ENCODE assay signal across 8 mouse cellular contexts in genomic region chr2:69861485-69862091, GRCm38 (mm10). TPM values are rescaled to one million over a fixed set of nuclear protein-coding genes. Genes with fewer than 3 reads are reported as not detected.
DNase-seq lines count a peak whose midpoint lies in the region; ATAC-seq and TF ChIP-seq lines count a peak whose summit lies in the region.

TSS of gene Ssb (plus strand) at chr2:69861562.

- peaks cover 6% of the 10 kb centered on the region for H3K36me3 ChIP-seq in heart, embryonic 11.5 days (ENCODE audit: control insufficient read depth, insufficient read depth, low read length)
- peaks cover 8% of the 10 kb centered on the region; the same call in 1 of the 2 replicates for H3K36me3 ChIP-seq in kidney, embryonic 16.5 days (ENCODE audit: insufficient read depth, low read length)
- H3K36me3 ChIP-seq in liver, adult 2 months (ENCODE audit: control insufficient read depth, insufficient read depth, low read length) = peaks cover 9% of the 10 kb centered on the region
- peaks cover 15% of the 10 kb centered on the region for H3K36me3 ChIP-seq in myocyte (ENCODE audit: control insufficient read depth, insufficient read depth)
- H3K36me3 ChIP-seq in splenic B cell, adult 2 months (ENCODE audit: control insufficient read depth, insufficient read depth, low read length, poor library complexity, severe bottlenecking) = 0 out of 2 replicates have a peak, but pooled peaks cover 2% of the 10 kb centered on the region

- peak within 1 kb of the TSS; percentile 49 for H3ac ChIP-seq in myocyte (ENCODE audit: control insufficient read depth, insufficient read length)

- TF ChIP-seq POLR2A in bone marrow macrophage, adult 2 months (IDR thresholded peaks at IDR 0.05; ENCODE audit: borderline replicate concordance, low read depth, low read length) = no peak
- peak; percentile 90 for TF ChIP-seq POLR2A in embryonic fibroblast, embryonic 13.5 days (IDR thresholded peaks at IDR 0.05; ENCODE audit: low read depth, low read length)
- TF ChIP-seq POLR2A in liver, adult 2 months (IDR thresholded peaks at IDR 0.05; ENCODE audit: extremely low read depth, insufficient read depth, low read length) = peak; percentile 55; the same call in 1 of the 2 replicates
- peak; percentile 74 for TF ChIP-seq POLR2A in myocyte (IDR thresholded peaks at IDR 0.05; ENCODE audit: insufficient read length, low read depth)

- H3K9me3 ChIP-seq in heart, embryonic 11.5 days (replicated peaks; ENCODE audit: control insufficient read depth, low read length) = no peaks in the 10 kb centered on the region
- H3K9me3 ChIP-seq in kidney, embryonic 16.5 days (ENCODE audit: low read length) = no peaks in the 10 kb centered on the region

- WGBS in heart, embryonic 11.5 days (ENCODE audit: insufficient replicate concordance) = under 1% methylated on average over 64 of the region's 66 CpGs
- WGBS in kidney, embryonic 16.5 days = under 1% methylated on average over 62 of the region's 66 CpGs
- under 1% methylated on average over 66 of the region's 66 CpGs for WGBS in liver, adult 2 months

- H3K4me2 ChIP-seq in heart, embryonic 11.5 days = peak within 1 kb of the TSS; percentile 75
- H3K4me2 ChIP-seq in kidney, embryonic 16.5 days (replicated peaks; ENCODE audit: low read depth, low read length) = peak within 1 kb of the TSS; percentile 67
- H3K4me2 ChIP-seq in myocyte (ENCODE audit: low read depth) = peak within 1 kb of the TSS; percentile 95

- H3K4me1 ChIP-seq in bone marrow macrophage, adult 2 months (ENCODE audit: control insufficient read depth, insufficient read depth, low read length) = peaks cover 7% of the 10 kb centered on the region; the same call in 1 of the 2 replicates
- H3K4me1 ChIP-seq in embryonic fibroblast, embryonic 13.5 days (ENCODE audit: control insufficient read depth, insufficient read depth, low read length) = no peaks in the 10 kb centered on the region
- peaks cover 2% of the 10 kb centered on the region; the same call in 1 of the 2 replicates for H3K4me1 ChIP-seq in heart, embryonic 11.5 days (ENCODE audit: control insufficient read depth, insufficient read depth, low read length)
- peaks cover 12% of the 10 kb centered on the region; the same call in 1 of the 2 replicates for H3K4me1 ChIP-seq in kidney, embryonic 16.5 days (ENCODE audit: insufficient read depth, low read length)
- H3K4me1 ChIP-seq in liver, adult 2 months (ENCODE audit: control insufficient read depth, insufficient read depth, low read length) = peaks cover 10% of the 10 kb centered on the region; the same call in 1 of the 2 replicates

- peak; percentile 93 for ATAC-seq in heart, embryonic 11.5 days (replicated peaks; ENCODE audit: insufficient number of reproducible peaks, low FRiP score, low TSS enrichment)
- ATAC-seq in kidney, embryonic 16.5 days (ENCODE audit: low FRiP score, low TSS enrichment) = peak; percentile 97

- H3K9ac ChIP-seq in heart, embryonic 11.5 days (ENCODE audit: low read depth, low read length) = peak within 1 kb of the TSS; percentile 99
- H3K9ac ChIP-seq in kidney, embryonic 16.5 days (replicated peaks; ENCODE audit: low read length) = peak within 1 kb of the TSS; percentile 100
- peak within 1 kb of the TSS; percentile 94 for H3K9ac ChIP-seq in liver, adult 2 months (ENCODE audit: low read depth, low read length)

- H3K27me3 ChIP-seq in heart, embryonic 11.5 days (ENCODE audit: control insufficient read depth, insufficient read depth, low read length) = no peaks in the 10 kb centered on the region
- no peaks in the 10 kb centered on the region for H3K27me3 ChIP-seq in kidney, embryonic 16.5 days (ENCODE audit: insufficient read depth, low read length)
- H3K27me3 ChIP-seq in liver, adult 2 months (ENCODE audit: control insufficient read depth, insufficient read depth, low read length) = no peaks in the 10 kb centered on the region
- H3K27me3 ChIP-seq in myocyte (ENCODE audit: control insufficient read depth, insufficient read depth, insufficient read length) = no peaks in the 10 kb centered on the region
- no peaks in the 10 kb centered on the region for H3K27me3 ChIP-seq in splenic B cell, adult 2 months (ENCODE audit: control insufficient read depth, insufficient read depth, low read length, poor library complexity, severe bottlenecking)

- H3K4me3 ChIP-seq in bone marrow macrophage, adult 2 months (ENCODE audit: insufficient read depth, low read length) = peak within 1 kb of the TSS; percentile 99
- H3K4me3 ChIP-seq in embryonic fibroblast, embryonic 13.5 days (ENCODE audit: insufficient read depth, low read length) = peak within 1 kb of the TSS; percentile 85
- H3K4me3 ChIP-seq in heart, embryonic 11.5 days (ENCODE audit: low read depth, low read length) = peak within 1 kb of the TSS; percentile 99
- H3K4me3 ChIP-seq in kidney, embryonic 16.5 days (ENCODE audit: low read length) = peak within 1 kb of the TSS; percentile 100
- peak within 1 kb of the TSS; percentile 98 for H3K4me3 ChIP-seq in liver, adult 2 months (ENCODE audit: insufficient read depth, low read depth, low read length)
- peak within 1 kb of the TSS; percentile 89 for H3K4me3 ChIP-seq in myocyte

- H3K79me2 ChIP-seq in liver, adult 2 months (ENCODE audit: control insufficient read depth, insufficient read depth, low read length) = peaks cover 10% of the 10 kb centered on the region; the same call in 1 of the 2 replicates
- H3K79me2 ChIP-seq in myocyte (ENCODE audit: control insufficient read depth, insufficient read depth) = peaks cover 50% of the 10 kb centered on the region

- no peak for TF ChIP-seq CTCF in bone marrow macrophage, adult 2 months (IDR thresholded peaks at IDR 0.05; ENCODE audit: low read depth, low read length)
- no peak for TF ChIP-seq CTCF in embryonic fibroblast, embryonic 13.5 days (IDR thresholded peaks at IDR 0.05; ENCODE audit: borderline replicate concordance, insufficient read depth, low read length)
- TF ChIP-seq CTCF in liver, adult 2 months (IDR thresholded peaks at IDR 0.05; ENCODE audit: low read depth, low read length) = no peak

- H3K27ac ChIP-seq in bone marrow macrophage, adult 2 months (ENCODE audit: insufficient read depth, low read depth, low read length) = peak within 1 kb of the TSS; percentile 91
- H3K27ac ChIP-seq in embryonic fibroblast, embryonic 13.5 days (ENCODE audit: insufficient read depth, low read length) = peak within 1 kb of the TSS; percentile 80
- peak within 1 kb of the TSS; percentile 90 for H3K27ac ChIP-seq in heart, embryonic 11.5 days (ENCODE audit: low read depth, low read length)
- peak within 1 kb of the TSS; percentile 94 for H3K27ac ChIP-seq in kidney, embryonic 16.5 days (ENCODE audit: low read length)
- peak within 1 kb of the TSS; percentile 80 for H3K27ac ChIP-seq in liver, adult 2 months (replicated peaks; ENCODE audit: insufficient read depth, low read depth, low read length)

- DNase-seq in A20 (ENCODE audit: low read depth, low spot score) = peak; percentile 95
- DNase-seq in liver, adult 2 months (ENCODE audit: extremely low read depth, low read depth, low spot score) = peak; percentile 80
- DNase-seq in splenic B cell, adult 2 months (ENCODE audit: low read depth, low spot score) = peak; percentile 95

TF ChIP-seq in myocyte, 11 proteins besides CTCF, POLR2A, EP300 and RAD21:
- TF ChIP-seq TCF3 (IDR thresholded peaks at IDR 0.05; ENCODE audit: insufficient read length, low read depth) (no peak), REST (IDR thresholded peaks at IDR 0.05; ENCODE audit: insufficient read depth, insufficient read length) (no peak), USF1 (IDR thresholded peaks at IDR 0.05; ENCODE audit: low read depth) (no peak), POLR2AphosphoS2 (IDR thresholded peaks at IDR 0.05; ENCODE audit: insufficient read length, low read depth) (peak; percentile 88), MAX (IDR thresholded peaks at IDR 0.05; ENCODE audit: low read depth) (no peak), TCF12 (IDR thresholded peaks at IDR 0.05; ENCODE audit: insufficient read depth, poor library complexity, severe bottlenecking) (no peak), MYOD1 (IDR thresholded peaks at IDR 0.05; ENCODE audit: control insufficient read depth in 1 of 3, insufficient read length in 2 of 3, low read depth in 2 of 3) (peak in 2 of 3 experiments; percentile 5 to 10), MYOG (IDR thresholded peaks at IDR 0.05; ENCODE audit: control insufficient read depth in 1 of 3, insufficient read depth in 1 of 3, insufficient read length in 2 of 3, low read depth in 2 of 3) (peak in 1 of 3 experiments; percentile 39), SRF (IDR thresholded peaks at IDR 0.05; ENCODE audit: control insufficient read depth, insufficient read length, low read depth) (no peak), E2F4 (IDR thresholded peaks at IDR 0.05; ENCODE audit: insufficient read depth) (no peak)

RNA-seq across cellular contexts. Expression of gene Ssb, which starts in this region (rescaled TPM):
- polyA plus RNA-seq in bone marrow macrophage, adult 2 months (2012; ENCODE audit: insufficient read depth, insufficient read length, missing spikeins) = 211 and 236 TPM in 2 replicates
- polyA plus RNA-seq in embryonic fibroblast, embryonic 13.5 days (2011; ENCODE audit: insufficient read length, low read depth, missing spikeins) = 259 and 260 TPM in 2 replicates
- 229 and 233 TPM in 2 replicates for polyA plus RNA-seq in heart, embryonic 11.5 days (2014; fragmentation: Nextera tagmentation; extraction: Ambion mirVana)
- 296 and 313 TPM in 2 replicates for polyA plus RNA-seq in kidney, embryonic 16.5 days (2015; fragmentation: Nextera tagmentation; extraction: Ambion mirVana)
- 20.9 and 40.3 TPM in 2 replicates for total RNA-seq in liver, adult 2 months (2014; rRNA removed)
- 1.5 and 1.8 TPM in 2 replicates for polyA plus RNA-seq in liver, adult 2 months (2012; rRNA removed)
- polyA plus RNA-seq in myocyte (2012; fragmentation: generic; extraction: Trizol) = 36.4 TPM

Comparison
In these comparisons a context has a peak if more than half of its experiments do, and no peak if none do; other contexts are left out.
1. Peak in every context shown above with its lines: DNase-seq, ATAC-seq, H3K4me3 ChIP-seq and H3K27ac ChIP-seq.
2. RNA of gene Ssb (polyA plus RNA-seq): 296 to 313 TPM in kidney, embryonic 16.5 days, 259 to 260 TPM in embryonic fibroblast, embryonic 13.5 days, 229 to 233 TPM in heart, embryonic 11.5 days, 211 to 236 TPM in bone marrow macrophage, adult 2 months and 36.4 TPM in myocyte (single experiment); 1.5 to 1.8 TPM in liver, adult 2 months; every median in the first group is over 10 times any median in the second.